Mouse (Mus musculus) small intestine, adult 2 months (tissue): Measurements from ENCODE around the gene Mok.

ENCODE experiments used
- CTCF ChIP-seq: fragments of 200-500 bp; IDR thresholded peaks from 2 replicates; pipeline ENCODE4 v1.5.1; 2012; ENCODE audit warnings: low read depth, mild to moderate bottlenecking, control low read depth, inconsistent platforms, low read length, moderate library complexity, mixed read lengths; ENCODE audit not compliant: insufficient replicate concordance, insufficient read length; ENCODE audit errors: extremely low read depth
- POLR2A ChIP-seq: fragments of 200-500 bp; IDR thresholded peaks from 2 replicates; pipeline ENCODE4 v1.6.1; 2012; ENCODE audit warnings: low read depth, mild to moderate bottlenecking, control low read depth, inconsistent platforms, low read length, moderate library complexity

DNA sequence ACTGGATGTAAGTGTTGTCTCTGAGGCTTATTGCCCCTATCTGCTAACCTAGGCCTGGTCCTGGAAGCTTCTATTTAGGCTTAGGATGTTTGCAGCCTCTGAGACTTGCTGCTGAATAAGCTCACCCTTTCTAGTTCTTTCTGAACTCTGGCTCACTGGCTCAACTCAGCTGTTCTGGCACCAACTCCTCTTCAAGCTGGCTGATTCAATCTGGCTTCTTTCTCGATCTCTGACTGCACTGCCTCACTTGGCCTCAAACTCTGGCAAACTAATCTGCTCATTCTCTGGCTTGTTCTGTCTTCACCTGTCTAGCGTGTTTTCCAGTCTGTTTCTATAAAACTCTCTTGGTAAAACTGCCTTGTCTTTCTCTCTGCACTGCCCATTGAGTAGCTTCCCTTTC, 34.6 kb upstream of the Mok start:
- no peak for TF ChIP-seq CTCF
- TF ChIP-seq POLR2A = no peak
